Mouse (Mus musculus): ENCODE results near the gene C2cd4a.

C2cd4a gene

DNA sequence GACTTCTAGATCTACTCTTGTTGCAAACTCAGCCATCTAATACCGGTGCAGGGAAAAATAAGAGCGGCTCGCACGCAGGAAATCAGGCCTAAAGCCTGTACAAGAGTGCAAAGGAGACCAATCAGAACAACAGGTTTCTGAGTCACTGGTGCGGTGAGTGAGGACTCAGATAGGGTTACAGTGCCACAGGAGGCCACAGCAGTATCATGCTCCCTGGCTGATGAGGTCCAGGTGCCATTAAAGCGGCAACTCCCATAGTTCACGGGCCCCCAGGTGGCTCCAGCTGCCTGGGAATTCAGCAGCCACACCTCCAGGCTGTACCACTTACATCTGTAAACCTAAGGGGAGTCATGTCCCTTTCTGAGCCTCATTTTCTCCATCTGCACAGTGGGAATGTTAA lies 45.8 kb downstream of the C2cd4a start:
- no peak for DNase-seq (ENCODE audit: low spot score)

DNA sequence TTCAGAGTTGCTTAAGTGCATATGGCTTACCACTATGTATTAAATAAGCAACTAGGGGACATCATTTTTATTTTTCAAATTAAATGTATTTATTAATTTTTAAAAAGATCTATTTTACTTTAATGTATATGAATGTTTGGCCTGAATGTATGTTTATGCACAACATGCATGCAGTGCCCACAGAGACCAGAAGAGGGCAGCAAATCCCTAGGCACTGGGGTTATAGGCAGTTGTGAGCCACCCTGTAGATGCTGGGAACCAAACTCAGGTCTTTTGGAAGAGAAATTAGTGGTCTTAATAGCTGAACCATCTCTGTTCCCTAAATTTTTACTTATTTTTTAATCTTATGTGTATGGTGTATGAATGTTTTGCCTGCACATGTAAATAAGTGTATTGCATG lies 48.2 kb downstream of the C2cd4a start:
- DNase-seq (ENCODE audit: low spot score), result no peak

DNA sequence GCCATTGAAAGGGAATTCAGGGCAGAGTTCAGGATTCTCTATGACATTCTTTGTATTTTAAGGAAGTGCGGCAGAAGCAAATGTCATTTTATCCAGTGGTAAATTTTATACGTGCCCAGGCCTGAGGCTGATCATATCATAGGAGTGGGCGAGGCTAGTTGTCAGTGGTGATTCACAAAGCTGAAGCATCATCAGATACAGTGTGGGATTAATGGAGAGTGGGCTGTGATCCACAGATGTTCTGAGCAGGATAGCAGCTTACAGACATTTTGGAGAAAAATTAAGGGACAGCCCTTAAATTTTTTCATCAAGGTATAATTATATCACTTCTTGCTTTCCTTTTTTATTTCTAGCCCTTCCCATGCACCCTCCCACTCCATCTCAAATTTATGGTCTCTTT lies 48.7 kb downstream of the C2cd4a start:
- DNase-seq (ENCODE audit: low spot score), result no peak

- DNase-seq (ENCODE audit: low spot score), result no peak
Observed at GRCm38 (mm10) chr9:67782786-67783185, 49.3 kb downstream of the C2cd4a start.

Measured in embryo, embryonic 10 days (tissue).